Mouse (Mus musculus) forelimb bud, embryonic 11.5 days (tissue): ENCODE measurements around the gene Itgb4.
A peak's percentile ranks its signal among the peaks of the same experiment; 100 is the strongest.

ENCODE experiments used
- DNase-seq: peaks from one replicate; pipeline ENCODE4 v3.0.0-alpha.2; 2012; ENCODE audit warnings: low read depth, low spot score

The Itgb4 gene

DNA sequence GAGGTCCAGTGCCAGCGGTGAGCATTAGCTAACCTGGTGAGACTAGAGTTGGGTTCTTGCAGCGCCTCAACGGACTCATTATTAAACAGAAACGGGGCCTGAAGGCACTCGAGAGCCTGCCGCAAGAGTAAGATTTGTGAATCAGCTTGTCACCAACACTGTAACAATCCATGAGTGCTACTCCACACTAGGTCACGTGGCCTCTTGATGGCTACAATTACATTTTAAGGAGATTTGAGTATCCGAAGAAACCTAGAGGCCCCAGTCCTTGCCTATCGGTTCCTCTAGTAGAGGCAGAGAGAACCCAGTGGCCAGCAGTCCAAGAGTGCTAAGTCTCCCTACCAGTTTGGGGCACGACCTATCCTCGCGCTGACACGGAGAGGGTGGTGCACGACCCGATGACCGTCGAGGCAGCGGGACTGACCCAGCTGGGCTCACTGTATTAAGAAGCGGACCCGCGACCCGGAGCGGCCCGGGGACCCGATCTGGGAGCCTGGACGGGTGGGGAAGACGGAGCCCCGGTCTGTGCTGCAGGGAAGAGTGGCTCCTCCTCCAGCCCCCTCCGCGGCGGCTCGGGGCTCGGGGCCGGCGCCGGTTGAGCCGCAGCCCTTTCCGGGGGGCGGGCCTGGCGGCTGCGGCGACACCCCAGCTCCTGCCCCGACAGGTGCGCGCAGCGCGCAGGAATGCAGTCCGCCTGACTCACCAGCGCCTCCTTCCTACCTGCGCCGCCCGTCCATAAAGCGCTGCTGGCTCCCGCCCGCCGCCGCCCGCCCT, at the start of gene Itgb4:
Itgb4 (plus strand) TSS at position 401 of the 774 bp plus-strand sequence.
- no peak for DNase-seq

DNA sequence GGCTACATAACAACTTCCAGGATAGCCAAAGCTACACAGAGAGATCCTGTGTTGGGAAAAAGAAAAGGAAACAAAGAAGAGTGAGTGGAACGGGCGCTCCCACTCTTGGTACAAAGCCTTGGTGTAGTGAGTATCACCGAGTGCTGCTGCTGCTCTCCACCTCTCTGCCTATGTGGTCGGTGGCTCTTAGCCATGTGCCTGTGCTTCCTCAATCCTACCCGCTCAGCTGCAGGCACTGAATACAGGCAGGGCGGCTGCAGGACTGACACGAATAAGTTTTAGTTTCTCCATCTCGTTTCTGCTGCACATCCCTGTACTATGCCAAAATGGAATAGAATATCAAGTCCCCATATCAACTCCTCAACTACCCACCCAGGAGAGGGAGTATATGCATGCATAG, 45.5 kb upstream of the Itgb4 start:
- no peak for DNase-seq

GRCm38 (mm10) chr11:115929818-115930217, 44.7 kb upstream of the Itgb4 start:
- no peak for DNase-seq

DNA sequence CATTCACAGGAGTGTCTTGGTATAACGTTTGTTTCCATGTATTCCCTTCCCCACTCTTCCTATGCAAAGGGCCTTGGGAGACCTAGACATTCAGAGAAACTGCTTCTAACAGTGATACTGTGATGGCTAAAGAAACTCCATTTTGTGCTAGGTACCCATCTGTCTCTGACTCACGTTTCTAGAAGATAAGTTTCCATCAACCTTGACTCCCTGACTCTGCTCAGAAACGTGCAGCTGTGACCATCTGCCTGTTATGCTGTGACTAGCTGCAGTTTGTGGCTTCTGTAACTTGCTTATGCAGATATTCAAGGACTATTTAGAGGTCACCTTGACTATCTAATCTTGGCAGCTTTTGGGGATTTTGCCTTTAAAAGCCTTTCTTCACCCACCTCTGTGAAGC, 43.3 kb upstream of the Itgb4 start:
- DNase-seq, result no peak

GRCm38 (mm10) chr11:115933108-115933746, 41.3 kb upstream of the Itgb4 start, which contains the start of the genes Sap30bp and Recql5:
Sap30bp (plus strand) TSS chr11:115933282.
Recql5 (minus strand) TSS chr11:115933477.
- peak; percentile 99 for DNase-seq

- DNase-seq, result no peak
Observed at GRCm38 (mm10) chr11:115933747-115934110, 40.8 kb upstream of the Itgb4 start.

- DNase-seq, result peak; percentile 71
Observed at GRCm38 (mm10) chr11:115939690-115940329, 34.7 kb upstream of the Itgb4 start.

- no peak for DNase-seq
Observed at GRCm38 (mm10) chr11:115941980-115942379, 32.5 kb upstream of the Itgb4 start.

GRCm38 (mm10) chr11:115945247-115945646, 29.3 kb upstream of the Itgb4 start:
- DNase-seq, result no peak

GRCm38 (mm10) chr11:115946221-115946828, 28.2 kb upstream of the Itgb4 start:
- no peak for DNase-seq

DNA sequence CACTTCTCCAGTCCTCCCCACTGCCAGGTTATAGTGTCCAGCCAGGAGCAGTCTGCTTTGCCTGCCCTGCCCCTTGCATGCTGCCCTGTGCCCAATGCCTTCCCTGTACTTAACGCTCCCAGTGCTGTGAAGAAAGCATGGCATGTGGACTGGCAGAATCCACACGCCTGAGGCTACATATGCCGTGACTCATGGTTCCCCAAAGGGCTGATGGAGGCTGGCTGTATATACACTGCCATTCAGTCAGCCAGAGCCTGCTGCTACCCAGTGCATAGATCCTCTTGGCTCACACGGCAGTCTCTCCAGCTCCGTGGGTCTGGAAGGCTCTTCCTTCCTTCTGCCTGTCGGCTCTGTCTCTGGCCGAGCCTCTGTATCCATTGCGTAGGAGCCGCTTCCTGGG, 26.2 kb upstream of the Itgb4 start:
- no peak for DNase-seq

- no peak for DNase-seq
Observed at GRCm38 (mm10) chr11:115950719-115951118, 23.8 kb upstream of the Itgb4 start.

DNA sequence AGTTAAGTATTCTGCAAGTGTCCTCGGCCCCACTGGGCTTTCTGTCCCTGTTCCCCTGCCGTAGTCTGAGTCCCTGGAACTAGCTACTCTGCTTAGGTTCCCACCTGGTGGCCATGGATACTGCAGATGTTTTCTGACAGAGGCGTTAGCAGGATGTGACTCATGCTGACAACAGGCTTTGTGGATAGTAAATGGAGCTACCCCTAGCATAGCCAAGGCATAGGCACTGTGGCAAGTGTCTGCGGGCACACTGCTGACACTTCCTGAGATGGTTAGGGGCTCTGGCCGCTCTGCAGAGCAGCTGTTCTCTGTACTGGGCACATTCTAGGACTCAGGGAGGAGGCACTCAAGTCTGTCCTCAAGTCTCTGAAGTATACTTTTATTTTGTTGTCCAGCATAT, 19.8 kb upstream of the Itgb4 start:
- no peak for DNase-seq

DNA sequence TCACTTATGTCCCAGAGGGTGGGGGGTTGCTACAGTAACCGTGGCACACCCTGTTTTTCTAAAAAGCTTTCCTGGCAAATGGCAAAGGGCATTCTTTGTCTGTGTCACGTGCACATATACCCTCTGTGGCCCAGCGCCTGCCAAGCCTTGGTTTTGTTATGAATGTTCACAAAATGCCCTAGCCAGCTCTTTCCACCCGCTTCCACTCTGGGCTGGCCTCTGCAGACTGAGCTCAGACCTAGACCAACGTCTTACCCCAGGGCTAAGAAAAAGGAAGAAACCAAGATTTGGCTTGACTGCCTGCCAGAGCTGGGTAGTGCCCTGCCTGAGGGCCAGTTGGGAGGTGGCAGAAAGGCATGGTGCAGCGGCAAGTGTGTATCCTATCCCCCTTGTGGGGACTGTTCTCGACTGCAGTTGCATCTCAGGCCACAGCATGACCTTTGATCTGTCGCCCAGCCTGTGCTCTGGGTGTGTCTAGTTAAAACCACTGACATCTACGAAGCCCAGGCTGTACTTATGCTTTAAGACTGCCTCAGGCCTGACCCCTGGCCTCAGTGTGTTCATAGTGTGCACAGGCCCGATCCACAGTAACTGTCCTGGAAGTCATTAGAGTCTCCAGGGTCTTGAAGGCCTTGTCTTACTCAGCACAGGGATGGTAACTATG, 19.2 kb upstream of the Itgb4 start:
- DNase-seq, result no peak

DNA sequence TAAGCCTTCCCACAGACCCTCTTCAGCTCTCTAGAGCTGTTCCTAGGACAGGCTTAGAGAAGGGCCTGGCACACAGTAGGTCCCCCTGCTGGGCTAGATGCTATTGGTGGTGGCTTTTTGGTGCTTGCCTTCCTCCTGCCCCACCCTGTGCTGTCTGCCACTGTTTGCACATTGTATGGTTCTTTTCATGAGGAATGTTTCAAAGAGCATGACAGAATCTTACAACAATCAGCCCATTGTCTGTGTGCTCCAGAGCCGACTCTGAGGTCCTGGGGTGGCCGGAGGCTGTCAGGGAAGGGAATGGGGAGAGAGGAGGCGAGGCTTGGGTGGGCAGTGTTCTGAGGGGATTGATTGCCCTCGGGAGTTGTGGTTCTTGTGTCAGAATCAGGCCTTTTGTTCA, 18.1 kb upstream of the Itgb4 start:
- peak; percentile 29 for DNase-seq

DNA sequence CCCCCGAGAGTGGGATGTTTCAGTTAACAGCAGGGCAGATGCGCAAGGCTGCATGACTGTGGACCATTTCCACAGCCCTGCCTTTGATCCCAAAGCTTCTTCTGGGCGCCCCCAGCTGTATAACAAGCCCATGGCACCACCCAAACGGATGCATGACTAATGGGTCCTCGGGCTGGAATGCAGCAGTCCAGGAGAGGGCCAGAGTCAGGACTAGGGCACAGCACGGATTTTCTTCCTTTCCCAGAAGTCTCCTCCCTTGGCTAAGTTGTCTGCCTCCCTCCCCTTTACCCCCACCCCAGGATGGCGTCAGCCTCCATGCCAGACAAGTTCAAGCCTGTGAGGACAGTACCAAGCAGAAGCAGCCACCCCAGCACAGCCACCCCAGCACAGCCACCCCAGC, 16.5 kb upstream of the Itgb4 start:
- DNase-seq, result no peak

GRCm38 (mm10) chr11:115959018-115959417, 15.5 kb upstream of the Itgb4 start:
- no peak for DNase-seq

GRCm38 (mm10) chr11:115962651-115963412, 11.7 kb upstream of the Itgb4 start:
- DNase-seq, result no peak

GRCm38 (mm10) chr11:115964977-115965604, 9.4 kb upstream of the Itgb4 start:
- no peak for DNase-seq

DNA sequence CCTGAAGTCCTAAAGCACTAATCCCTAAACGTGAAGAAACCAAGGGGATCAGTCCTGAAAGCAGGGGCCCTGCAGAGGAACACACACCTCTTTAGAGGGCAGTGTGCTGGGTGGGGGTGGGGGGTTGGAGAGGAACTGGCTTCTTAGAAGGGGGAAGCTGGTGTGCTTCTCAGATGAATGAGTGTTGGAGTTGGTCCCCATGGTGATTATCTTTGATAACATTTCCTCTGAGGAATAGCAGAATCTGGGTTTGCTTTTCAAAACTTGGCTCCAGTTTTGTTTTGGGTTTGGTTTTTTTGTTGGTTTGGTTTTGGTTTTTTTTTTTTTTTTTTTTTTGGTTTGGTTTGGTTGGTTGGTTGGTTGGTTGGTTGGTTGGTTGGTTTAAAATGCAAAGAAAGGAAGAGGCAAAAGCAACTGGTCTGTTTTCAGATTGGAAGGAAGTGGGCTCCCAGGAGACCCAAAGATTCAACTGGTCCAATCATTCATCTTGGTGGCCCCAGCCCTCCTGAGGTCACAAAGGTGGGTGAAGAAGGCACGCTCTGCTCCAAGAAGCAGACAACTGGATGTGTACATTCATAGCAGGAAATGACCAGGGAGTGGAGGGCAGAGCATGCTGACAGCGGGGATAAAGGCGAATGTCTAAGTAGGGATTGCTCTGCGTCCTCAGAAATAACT, 5.6 kb upstream of the Itgb4 start:
- no peak for DNase-seq
